Mouse (Mus musculus): ENCODE measurements at regions not wholly inside any gene's neighbourhood (a gene's known extent, or its start where the extent isn't known, plus 50 kb on each side); places are given as distances from the start of the nearest gene placed in this dataset.
A peak's percentile ranks its signal among the peaks of the same experiment; 100 is the strongest.

- H3K4me1 ChIP-seq (ENCODE audit: control insufficient read depth, insufficient read depth, low read length): no peaks in the 10 kb centered on the region
- no peak overlapping the region for H3K27ac ChIP-seq (ENCODE audit: insufficient read depth, low read length)
- no peak overlapping the region for H3K4me3 ChIP-seq (ENCODE audit: insufficient read depth, low read length)
- TF ChIP-seq POLR2A (IDR thresholded peaks at IDR 0.05; ENCODE audit: extremely low read depth, insufficient read depth, low read length) (no peak), CTCF (IDR thresholded peaks at IDR 0.05; ENCODE audit: extremely low read depth, insufficient read depth, low read length) (no peak)
Measured at GRCm38 (mm10) chr6:14298167-14298566, 426.8 kb upstream of the 2610001J05Rik start.

DNA sequence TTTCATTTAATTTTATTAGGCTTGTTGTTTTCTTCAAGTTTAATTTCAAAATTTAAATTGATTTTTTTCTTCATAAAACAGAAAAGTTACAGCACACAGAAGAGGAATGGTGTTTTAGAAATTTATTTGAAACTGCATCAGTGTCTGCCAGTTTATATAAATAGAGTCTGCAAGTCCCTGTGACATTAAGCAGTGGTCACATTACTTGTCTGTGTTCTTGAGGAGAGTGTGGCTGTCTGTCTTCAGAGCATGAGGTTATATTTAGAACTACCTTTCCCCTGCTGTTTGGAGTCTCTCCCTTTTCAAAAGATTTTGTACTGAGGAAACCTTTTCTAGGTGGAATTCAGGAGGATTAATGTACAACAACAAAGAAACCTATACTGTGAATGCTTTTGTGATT lies 426.1 kb upstream of the 2610001J05Rik start:
- H3K27ac ChIP-seq (ENCODE audit: insufficient read depth, low read length): no peak overlapping the region
- no peaks in the 10 kb centered on the region for H3K4me1 ChIP-seq (ENCODE audit: control insufficient read depth, insufficient read depth, low read length)
- TF ChIP-seq CTCF (IDR thresholded peaks at IDR 0.05; ENCODE audit: extremely low read depth, insufficient read depth, low read length): no peak
- TF ChIP-seq POLR2A (IDR thresholded peaks at IDR 0.05; ENCODE audit: extremely low read depth, insufficient read depth, low read length): no peak
- H3K4me3 ChIP-seq (ENCODE audit: insufficient read depth, low read length): no peak overlapping the region

DNA sequence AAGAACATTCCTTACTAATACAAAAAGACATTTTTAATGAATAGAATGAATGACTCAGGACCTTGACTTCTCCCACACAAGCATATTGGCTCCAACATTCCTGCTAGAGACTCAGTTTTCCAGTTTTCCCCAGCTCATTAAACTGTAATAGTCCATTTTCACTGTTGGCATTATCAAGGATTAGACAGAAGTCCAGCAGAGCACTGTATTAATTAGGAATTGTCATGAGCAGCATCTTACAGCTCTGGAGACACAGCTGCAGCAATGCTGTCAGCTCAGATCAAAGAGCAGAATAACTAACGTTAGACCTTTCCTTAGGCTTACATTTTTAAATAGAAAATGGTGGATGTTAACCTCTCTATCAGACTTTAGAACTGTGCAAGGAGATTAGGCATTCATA lies 419.5 kb upstream of the 2610001J05Rik start:
- H3K4me3 ChIP-seq (ENCODE audit: insufficient read depth, low read length): no peak overlapping the region

DNA sequence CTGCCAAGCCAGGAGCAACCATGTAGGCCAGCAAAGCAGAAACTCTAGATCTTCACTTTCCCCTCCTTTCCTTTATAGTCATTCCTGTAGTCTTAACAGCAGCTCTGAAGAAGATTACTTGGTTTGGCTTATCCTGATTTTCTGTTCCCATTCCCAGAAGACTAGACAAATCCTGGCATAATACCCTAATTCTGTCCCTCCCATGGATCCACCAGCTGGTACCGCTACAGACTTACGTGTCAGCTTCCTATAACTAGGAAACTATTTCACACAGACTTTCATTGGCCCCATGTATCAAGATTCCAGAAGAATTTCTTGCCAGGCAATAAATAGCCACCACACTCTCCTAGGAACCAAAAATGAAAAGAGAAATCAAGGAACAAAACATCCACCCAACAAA lies 410.2 kb upstream of the 2610001J05Rik start:
- TF ChIP-seq POLR2A (IDR thresholded peaks at IDR 0.05; ENCODE audit: extremely low read depth, insufficient read depth, low read length) (no peak), CTCF (IDR thresholded peaks at IDR 0.05; ENCODE audit: extremely low read depth, insufficient read depth, low read length) (no peak)
- no peaks in the 10 kb centered on the region for H3K4me1 ChIP-seq (ENCODE audit: control insufficient read depth, insufficient read depth, low read length)
- no peak overlapping the region for H3K4me3 ChIP-seq (ENCODE audit: insufficient read depth, low read length)
- H3K27ac ChIP-seq (ENCODE audit: insufficient read depth, low read length): no peak overlapping the region

More for the DNA sequence above, 419.5 kb upstream of the 2610001J05Rik start:
- H3K27ac ChIP-seq (ENCODE audit: insufficient read depth, low read length): no peak overlapping the region
- TF ChIP-seq POLR2A (IDR thresholded peaks at IDR 0.05; ENCODE audit: extremely low read depth, insufficient read depth, low read length) (no peak), CTCF (IDR thresholded peaks at IDR 0.05; ENCODE audit: extremely low read depth, insufficient read depth, low read length) (no peak)
- no peaks in the 10 kb centered on the region for H3K4me1 ChIP-seq (ENCODE audit: control insufficient read depth, insufficient read depth, low read length)

GRCm38 (mm10) chr6:14261941-14262340 lies 390.6 kb upstream of the 2610001J05Rik start:
- Histone ChIP-seq H3K4me3 (ENCODE audit: insufficient read depth, low read length) (no peak overlapping the region), H3K27ac (ENCODE audit: insufficient read depth, low read length) (no peak overlapping the region), H3K4me1 (ENCODE audit: control insufficient read depth, insufficient read depth, low read length) (no peaks in the 10 kb centered on the region)
- TF ChIP-seq CTCF (IDR thresholded peaks at IDR 0.05; ENCODE audit: extremely low read depth, insufficient read depth, low read length): no peak
- no peak for TF ChIP-seq POLR2A (IDR thresholded peaks at IDR 0.05; ENCODE audit: extremely low read depth, insufficient read depth, low read length)

GRCm38 (mm10) chr6:14240331-14240730 lies 369.0 kb upstream of the 2610001J05Rik start:
- Histone ChIP-seq H3K27ac (ENCODE audit: insufficient read depth, low read length) (no peak overlapping the region), H3K4me1 (ENCODE audit: control insufficient read depth, insufficient read depth, low read length) (no peaks in the 10 kb centered on the region), H3K4me3 (ENCODE audit: insufficient read depth, low read length) (no peak overlapping the region)
- no peak for TF ChIP-seq POLR2A (IDR thresholded peaks at IDR 0.05; ENCODE audit: extremely low read depth, insufficient read depth, low read length)
- TF ChIP-seq CTCF (IDR thresholded peaks at IDR 0.05; ENCODE audit: extremely low read depth, insufficient read depth, low read length): no peak

DNA sequence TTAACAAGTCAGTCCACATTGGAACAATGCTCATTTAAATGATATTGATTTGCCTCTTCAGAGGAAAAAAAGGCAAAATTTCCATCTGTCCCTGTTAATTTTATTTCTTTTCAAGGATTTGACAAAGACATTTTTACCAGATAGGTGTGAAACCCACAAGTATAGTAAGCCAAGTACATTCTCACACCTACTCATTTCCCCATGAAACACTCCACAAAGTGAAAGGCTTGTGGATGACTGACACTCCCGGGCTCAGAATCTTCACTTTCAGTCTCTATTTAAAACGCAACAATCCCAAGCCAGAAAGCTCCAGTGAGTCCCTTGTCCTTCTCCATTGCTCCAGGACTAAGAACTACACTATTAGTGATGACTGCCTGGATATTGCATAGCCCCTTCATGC lies 367.8 kb upstream of the 2610001J05Rik start:
- Histone ChIP-seq H3K4me1 (ENCODE audit: control insufficient read depth, insufficient read depth, low read length) (no peaks in the 10 kb centered on the region), H3K27ac (ENCODE audit: insufficient read depth, low read length) (no peak overlapping the region), H3K4me3 (ENCODE audit: insufficient read depth, low read length) (no peak overlapping the region)
- TF ChIP-seq POLR2A (IDR thresholded peaks at IDR 0.05; ENCODE audit: extremely low read depth, insufficient read depth, low read length): no peak

GRCm38 (mm10) chr6:14230823-14231222 lies 359.5 kb upstream of the 2610001J05Rik start:
- Histone ChIP-seq H3K27ac (ENCODE audit: insufficient read depth, low read length) (no peak overlapping the region), H3K4me1 (ENCODE audit: control insufficient read depth, insufficient read depth, low read length) (no peaks in the 10 kb centered on the region), H3K4me3 (ENCODE audit: insufficient read depth, low read length) (no peak overlapping the region)
- TF ChIP-seq CTCF (IDR thresholded peaks at IDR 0.05; ENCODE audit: extremely low read depth, insufficient read depth, low read length) (no peak), POLR2A (IDR thresholded peaks at IDR 0.05; ENCODE audit: extremely low read depth, insufficient read depth, low read length) (no peak)

GRCm38 (mm10) chr6:14207509-14207908 lies 336.2 kb upstream of the 2610001J05Rik start:
- peak; percentile 58 for TF ChIP-seq CTCF (IDR thresholded peaks at IDR 0.05; ENCODE audit: extremely low read depth, insufficient read depth, low read length)
- no peak for TF ChIP-seq POLR2A (IDR thresholded peaks at IDR 0.05; ENCODE audit: extremely low read depth, insufficient read depth, low read length)
- Histone ChIP-seq H3K4me1 (ENCODE audit: control insufficient read depth, insufficient read depth, low read length) (no peaks in the 10 kb centered on the region), H3K4me3 (ENCODE audit: insufficient read depth, low read length) (no peak overlapping the region), H3K27ac (ENCODE audit: insufficient read depth, low read length) (no peak overlapping the region)

GRCm38 (mm10) chr6:14197107-14197506 lies 325.8 kb upstream of the 2610001J05Rik start:
- no peaks in the 10 kb centered on the region for H3K4me1 ChIP-seq (ENCODE audit: control insufficient read depth, insufficient read depth, low read length)
- no peak overlapping the region for H3K27ac ChIP-seq (ENCODE audit: insufficient read depth, low read length)
- TF ChIP-seq CTCF (IDR thresholded peaks at IDR 0.05; ENCODE audit: extremely low read depth, insufficient read depth, low read length): no peak
- no peak for TF ChIP-seq POLR2A (IDR thresholded peaks at IDR 0.05; ENCODE audit: extremely low read depth, insufficient read depth, low read length)
- H3K4me3 ChIP-seq (ENCODE audit: insufficient read depth, low read length): no peak overlapping the region

- TF ChIP-seq POLR2A (IDR thresholded peaks at IDR 0.05; ENCODE audit: extremely low read depth, insufficient read depth, low read length) (no peak), CTCF (IDR thresholded peaks at IDR 0.05; ENCODE audit: extremely low read depth, insufficient read depth, low read length) (no peak)
- Histone ChIP-seq H3K4me1 (ENCODE audit: control insufficient read depth, insufficient read depth, low read length) (no peaks in the 10 kb centered on the region), H3K27ac (ENCODE audit: insufficient read depth, low read length) (no peak overlapping the region), H3K4me3 (ENCODE audit: insufficient read depth, low read length) (no peak overlapping the region)
Measured at GRCm38 (mm10) chr6:14195351-14195750, 324.0 kb upstream of the 2610001J05Rik start.

Data from cortical plate, adult 2 months (tissue).